Mouse (Mus musculus): ENCODE results near the gene Polm. TPM values are rescaled to one million over a fixed set of nuclear protein-coding genes. Genes with fewer than 3 reads are reported as not detected.

Polm gene
- total and polyA plus RNA-seq, 3 experiments: 5.4 to 18.3 TPM; not detected in 1

DNA sequence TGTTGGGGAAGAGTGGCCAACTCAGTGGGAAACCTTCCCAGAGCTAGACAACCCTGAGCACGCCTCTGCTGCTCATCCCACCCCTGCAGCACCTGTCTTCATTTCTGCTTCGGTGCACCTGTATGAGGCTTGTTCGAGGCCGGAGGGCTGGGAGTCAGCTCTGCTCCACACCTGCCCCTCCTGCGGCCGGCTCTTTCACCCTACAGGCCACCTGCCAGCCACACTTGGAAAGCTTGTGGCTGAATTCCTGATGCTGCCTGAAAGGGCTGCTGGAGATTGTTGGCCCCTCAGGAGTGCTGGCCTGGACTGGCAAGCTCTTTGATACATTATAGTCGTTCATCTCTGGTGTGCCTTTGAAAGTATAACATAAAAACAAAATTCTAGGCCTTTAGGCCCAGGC lies 2.5 kb upstream of the Polm start:
- no peak for DNase-seq (ENCODE audit: low read depth, low spot score)
- TF ChIP-seq NRF1 (IDR thresholded peaks at IDR 0.05; ENCODE audit: insufficient read depth, low read depth, low read length, poor library complexity, severe bottlenecking) (no peak), BHLHE40 (IDR thresholded peaks at IDR 0.05; ENCODE audit: borderline replicate concordance, low read depth, low read length) (no peak), POLR2AphosphoS2 (IDR thresholded peaks at IDR 0.05; ENCODE audit: low read length) (no peak), ZMIZ1 (IDR thresholded peaks at IDR 0.05; ENCODE audit: low read depth, low read length) (no peak), ETS1 (IDR thresholded peaks at IDR 0.05; ENCODE audit: low read depth, low read length) (no peak), ZC3H11A (IDR thresholded peaks at IDR 0.05; ENCODE audit: low read depth, low read length) (no peak), RCOR1 (IDR thresholded peaks at IDR 0.05; ENCODE audit: low read depth, low read length) (no peak), MAX (IDR thresholded peaks at IDR 0.05; ENCODE audit: low read length) (no peak), E2F4 (IDR thresholded peaks at IDR 0.05; ENCODE audit: borderline replicate concordance, low read depth, low read length) (no peak), RAD21 (IDR thresholded peaks at IDR 0.05; ENCODE audit: low read depth, low read length) (no peak), SMC3 (IDR thresholded peaks at IDR 0.05; ENCODE audit: low read depth, low read length) (no peak), SIN3A (IDR thresholded peaks at IDR 0.05; ENCODE audit: low read length) (no peak), GATA1 (IDR thresholded peaks at IDR 0.05; ENCODE audit: low read depth, low read length) (no peak), ZNF384 (IDR thresholded peaks at IDR 0.05; ENCODE audit: low read depth, low read length) (no peak)
- H3K9me3 ChIP-seq (replicated peaks; ENCODE audit: insufficient read depth, low read length): no peaks in the 10 kb centered on the region
- no peak overlapping the region for H3K27ac ChIP-seq (ENCODE audit: control insufficient read depth, low read depth, low read length)
- peaks cover 0 to 7% of the 10 kb centered on the region in 2 experiments; a peak in 1 of 4 replicates for H3K36me3 ChIP-seq (ENCODE audit: control insufficient read depth in 1 of 2, insufficient read depth in 2 of 2, low read length in 2 of 2)
- no peaks in the 10 kb centered on the region for H3K27me3 ChIP-seq (ENCODE audit: control insufficient read depth in 1 of 2, insufficient read depth in 2 of 2, low read length in 2 of 2)
- H3K9ac ChIP-seq (ENCODE audit: control insufficient read depth, low read depth, low read length, poor library complexity, severe bottlenecking): no peak overlapping the region
- no peak overlapping the region for H3K4me3 ChIP-seq (ENCODE audit: control insufficient read depth in 1 of 2, insufficient read depth in 1 of 2, low read depth in 2 of 2, low read length in 2 of 2)
- H3K4me1 ChIP-seq (ENCODE audit: control insufficient read depth in 1 of 2, insufficient read depth in 2 of 2, low read length in 2 of 2): peaks cover 3 to 7% of the 10 kb centered on the region in 2 experiments; a peak in 2 of 4 replicates
- peaks cover 2% of the 10 kb centered on the region; the same call in 1 of the 2 replicates for H3K79me2 ChIP-seq (ENCODE audit: control insufficient read depth, insufficient read depth, low read length, poor library complexity)

- no peak for DNase-seq (ENCODE audit: low read depth, low spot score)
- Histone ChIP-seq H3K4me3 (ENCODE audit: control insufficient read depth in 1 of 2, insufficient read depth in 1 of 2, low read depth in 2 of 2, low read length in 2 of 2) (no peak overlapping the region), H3K27ac (ENCODE audit: control insufficient read depth, low read depth, low read length) (no peak overlapping the region), H3K36me3 (ENCODE audit: control insufficient read depth in 1 of 2, insufficient read depth in 2 of 2, low read length in 2 of 2) (peaks cover 5 to 7% of the 10 kb centered on the region in 2 experiments; a peak in 3 of 4 replicates), H3K9me3 (replicated peaks; ENCODE audit: insufficient read depth, low read length) (no peaks in the 10 kb centered on the region), H3K4me1 (ENCODE audit: control insufficient read depth in 1 of 2, insufficient read depth in 2 of 2, low read length in 2 of 2) (peaks cover 3 to 7% of the 10 kb centered on the region in 2 experiments; a peak in 2 of 4 replicates), H3K27me3 (ENCODE audit: control insufficient read depth in 1 of 2, insufficient read depth in 2 of 2, low read length in 2 of 2) (no peaks in the 10 kb centered on the region), H3K9ac (ENCODE audit: control insufficient read depth, low read depth, low read length, poor library complexity, severe bottlenecking) (no peak overlapping the region), H3K79me2 (ENCODE audit: control insufficient read depth, insufficient read depth, low read length, poor library complexity) (peaks cover 2% of the 10 kb centered on the region; the same call in 1 of the 2 replicates)
- TF ChIP-seq CTCF (IDR thresholded peaks at IDR 0.05 in 2 of 3, conservative IDR thresholded peaks at IDR 0.05 in 1 of 3; ENCODE audit: control insufficient read depth in 1 of 3, insufficient read depth in 1 of 3, low read depth in 2 of 3, low read length in 3 of 3, poor library complexity in 1 of 3, severe bottlenecking in 1 of 3): peak in 2 of 3 experiments; percentile 15 to 30; a peak in 2 of 6 replicates
- no peak for TF ChIP-seq ETS1 (IDR thresholded peaks at IDR 0.05; ENCODE audit: low read depth, low read length)
- TF ChIP-seq ELF1 (IDR thresholded peaks at IDR 0.05; ENCODE audit: low read depth, low read length): no peak
- TF ChIP-seq JUND (IDR thresholded peaks at IDR 0.05; ENCODE audit: low read depth, low read length): no peak
- TF ChIP-seq ZC3H11A (IDR thresholded peaks at IDR 0.05; ENCODE audit: low read depth, low read length): no peak
Measured at GRCm38 (mm10) chr11:5836126-5836525, 1.7 kb downstream of the Polm start.

Data from MEL (cell line).